Mouse (Mus musculus) lung, postnatal 0 days (tissue): ENCODE measurements at regions not wholly inside any gene's neighbourhood (a gene's known extent, or its start where the extent isn't known, plus 50 kb on each side); places are given as distances from the start of the nearest gene placed in this dataset.

Experiments used
- ATAC-seq: fragments of 200-750 bp; cut with Nextera tagmentation; 2 replicates; pipeline ENCODE4 v1.8.0; 2017; ENCODE audit warnings: moderate library complexity
- DNase-seq: peaks from one replicate; pipeline ENCODE4 v3.0.0-alpha.2; 2016; ENCODE audit warnings: low spot score
- H3K27ac ChIP-seq: fragments of 300-500 bp; sonication (generic); 2 replicates; pipeline ENCODE4 v1.5.1; 2014; ENCODE audit warnings: antibody characterized with exemption, mild to moderate bottlenecking, low read length, mixed read lengths
- H3K27me3 ChIP-seq: fragments of 300-500 bp; sonication (generic); replicated peaks from 2 replicates; pipeline ENCODE4 v1.6.1; 2014; ENCODE audit warnings: low read length, mixed read lengths; ENCODE audit not compliant: insufficient read depth
- H3K36me3 ChIP-seq: fragments of 300-500 bp; sonication (generic); 2 replicates; pipeline ENCODE4 v1.6.1; 2014; ENCODE audit warnings: low read length, mixed read lengths; ENCODE audit not compliant: insufficient read depth
- H3K4me1 ChIP-seq: fragments of 300-500 bp; sonication (generic); 2 replicates; pipeline ENCODE4 v1.6.1; 2014; ENCODE audit warnings: antibody characterized with exemption, low read depth, low read length, mixed read lengths; ENCODE audit not compliant: insufficient read depth
- H3K4me2 ChIP-seq: fragments of 300-500 bp; sonication (generic); replicated peaks from 2 replicates; pipeline ENCODE4 v1.6.1; 2014; ENCODE audit warnings: low read depth, mild to moderate bottlenecking, low read length, moderate library complexity, mixed read lengths
- H3K4me3 ChIP-seq: fragments of 300-500 bp; sonication (generic); 2 replicates; pipeline ENCODE4 v1.5.1; 2014; ENCODE audit warnings: low read depth, low read length
- H3K9ac ChIP-seq: fragments of 300-500 bp; sonication (generic); replicated peaks from 2 replicates; pipeline ENCODE4 v1.6.1; 2014; ENCODE audit warnings: low read depth, mild to moderate bottlenecking
- H3K9me3 ChIP-seq: fragments of 300-500 bp; sonication (generic); 2 replicates; pipeline ENCODE4 v1.6.1; 2016; ENCODE audit warnings: low read length, mixed read lengths
- CTCF ChIP-seq: IDR thresholded peaks from 2 replicates; pipeline ENCODE4 v1.5.1; 2016; ENCODE audit warnings: antibody characterized with exemption, mild to moderate bottlenecking
- EP300 ChIP-seq: IDR thresholded peaks from 2 replicates; pipeline ENCODE4 v1.6.1; 2016; ENCODE audit warnings: antibody characterized with exemption, mild to moderate bottlenecking, control low read depth
- WGBS: fragments of 180-500 bp; shearing (Covaris S2); extraction: QIAGEN DNeasy Blood & Tissue Kit; methylation state at CpG from one replicate; pipeline ENCODE4 v1.1.7; 2014; 5-methylcytosine and 5-hydroxymethylcytosine counted together

GRCm38 (mm10) chr13:38851820-38852219 is 108.9 kb downstream of the Slc35b3 start:
- H3K9ac ChIP-seq, result no peak overlapping the region
- DNase-seq (no peak), ATAC-seq (no peak)
- no peaks in the 10 kb centered on the region for H3K36me3 ChIP-seq
- H3K27ac ChIP-seq, result no peak overlapping the region
- WGBS, result 82% methylated on average over 7 of the region's 7 CpGs
- no peak overlapping the region for H3K4me3 ChIP-seq
- no peaks in the 10 kb centered on the region for H3K4me1 ChIP-seq
- no peaks in the 10 kb centered on the region for H3K27me3 ChIP-seq
- H3K9me3 ChIP-seq, result no peaks in the 10 kb centered on the region
- TF ChIP-seq CTCF (no peak), EP300 (no peak)
- H3K4me2 ChIP-seq, result no peak overlapping the region

- H3K4me2 ChIP-seq, result no peak overlapping the region
- no peak for TF ChIP-seq EP300
- TF ChIP-seq CTCF, result no peak
- ATAC-seq (no peak), DNase-seq (no peak)
- no peak overlapping the region for H3K4me3 ChIP-seq
- no peaks in the 10 kb centered on the region for H3K36me3 ChIP-seq
- H3K9ac ChIP-seq, result no peak overlapping the region
- H3K27ac ChIP-seq, result no peak overlapping the region
- H3K9me3 ChIP-seq, result no peaks in the 10 kb centered on the region
- 43% methylated on average over 5 of the region's 5 CpGs for WGBS
- H3K4me1 ChIP-seq, result no peaks in the 10 kb centered on the region
- H3K27me3 ChIP-seq, result no peaks in the 10 kb centered on the region
Observed at GRCm38 (mm10) chr13:38838231-38838630, 122.4 kb downstream of the Slc35b3 start.

DNA sequence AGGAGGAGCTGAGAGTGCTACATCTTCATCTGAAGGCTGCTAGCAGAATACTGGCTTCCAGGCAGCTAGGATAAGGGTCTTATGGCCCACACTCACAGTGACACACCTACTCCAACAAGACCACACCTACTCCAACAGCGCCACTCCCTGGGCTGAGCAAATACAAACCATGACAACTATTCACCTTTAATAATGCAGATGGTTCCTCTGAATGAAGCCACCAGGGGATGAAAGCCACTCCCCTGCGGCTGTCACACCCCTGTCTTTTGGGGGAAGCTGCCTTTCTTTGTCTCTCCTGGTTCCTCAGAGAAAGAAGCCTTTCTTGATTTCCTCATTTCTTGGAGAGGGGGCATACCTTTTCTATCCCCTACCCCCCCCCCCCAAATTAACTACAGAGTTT is 135.0 kb downstream of the Slc35b3 start:
- 24% methylated on average over 2 of the region's 2 CpGs for WGBS
- H3K27me3 ChIP-seq, result no peaks in the 10 kb centered on the region
- no peaks in the 10 kb centered on the region for H3K4me1 ChIP-seq
- ATAC-seq (no peak), DNase-seq (no peak)
- no peak overlapping the region for H3K4me2 ChIP-seq
- no peak overlapping the region for H3K9ac ChIP-seq
- no peak for TF ChIP-seq EP300
- no peak for TF ChIP-seq CTCF
- H3K27ac ChIP-seq, result no peak overlapping the region
- no peaks in the 10 kb centered on the region for H3K36me3 ChIP-seq
- no peak overlapping the region for H3K4me3 ChIP-seq
- H3K9me3 ChIP-seq, result no peaks in the 10 kb centered on the region

GRCm38 (mm10) chr13:38819526-38819925 is 141.1 kb downstream of the Slc35b3 start:
- Histone ChIP-seq H3K27me3 (no peaks in the 10 kb centered on the region), H3K4me1 (no peaks in the 10 kb centered on the region), H3K4me3 (no peak overlapping the region), H3K4me2 (no peak overlapping the region), H3K9ac (no peak overlapping the region), H3K27ac (no peak overlapping the region), H3K9me3 (no peaks in the 10 kb centered on the region), H3K36me3 (no peaks in the 10 kb centered on the region)
- DNase-seq (no peak), ATAC-seq (no peak)
- TF ChIP-seq CTCF (no peak), EP300 (no peak)
- WGBS, result 63% methylated on average over 3 of the region's 3 CpGs

DNA sequence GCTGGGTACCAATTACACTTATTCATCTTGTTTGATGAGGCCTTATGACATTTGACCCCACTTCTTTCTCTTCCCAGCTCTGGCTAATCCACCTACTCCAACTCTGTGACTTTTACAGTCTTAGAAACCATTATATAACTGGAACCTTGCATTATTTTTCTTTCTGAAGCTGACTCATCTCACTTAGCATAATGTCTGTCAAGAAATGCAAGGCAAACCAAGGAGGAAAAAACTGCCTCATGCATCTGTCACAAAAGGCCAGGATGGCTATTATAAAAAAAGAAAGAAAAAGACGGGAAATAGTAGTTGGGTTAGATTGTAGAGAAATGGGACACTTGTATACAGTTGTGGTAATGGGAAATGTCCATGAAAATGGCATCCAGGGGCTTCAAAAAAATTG is 141.9 kb downstream of the Slc35b3 start:
- Histone ChIP-seq H3K27me3 (no peaks in the 10 kb centered on the region), H3K4me3 (no peak overlapping the region), H3K36me3 (no peaks in the 10 kb centered on the region), H3K9me3 (no peaks in the 10 kb centered on the region), H3K27ac (no peak overlapping the region), H3K4me2 (no peak overlapping the region), H3K9ac (no peak overlapping the region), H3K4me1 (no peaks in the 10 kb centered on the region)
- DNase-seq (no peak), ATAC-seq (no peak)
- WGBS, result 86% methylated on average over 1 of the region's 1 CpGs
- TF ChIP-seq CTCF, result no peak
- no peak for TF ChIP-seq EP300

DNA sequence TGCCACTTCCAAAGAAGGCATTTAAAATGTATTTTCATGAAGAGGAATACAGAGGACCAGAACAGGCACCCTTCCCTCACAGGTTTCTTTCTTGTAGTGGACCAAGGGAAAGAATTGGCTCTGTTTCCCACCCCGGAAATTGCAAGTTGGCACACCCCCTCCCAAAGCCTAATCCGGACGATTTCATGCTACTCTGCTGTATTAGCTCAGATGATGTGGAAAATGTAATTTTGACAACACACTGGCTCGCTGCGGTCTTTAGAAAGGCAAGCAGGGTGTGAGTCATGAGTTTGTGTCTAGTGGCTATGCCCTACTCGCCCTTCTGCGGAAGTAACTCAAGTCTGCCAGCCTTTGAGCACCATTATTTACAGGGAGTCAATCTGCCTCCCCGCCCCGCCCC is 144.4 kb downstream of the Slc35b3 start:
- Histone ChIP-seq H3K36me3 (no peaks in the 10 kb centered on the region), H3K9me3 (no peaks in the 10 kb centered on the region), H3K4me3 (no peak overlapping the region), H3K4me1 (no peaks in the 10 kb centered on the region), H3K9ac (no peak overlapping the region), H3K4me2 (no peak overlapping the region), H3K27ac (no peak overlapping the region), H3K27me3 (no peaks in the 10 kb centered on the region)
- ATAC-seq, result no peak
- DNase-seq, result no peak
- TF ChIP-seq CTCF (no peak), EP300 (no peak)
- 75% methylated on average over 8 of the region's 9 CpGs for WGBS

DNA sequence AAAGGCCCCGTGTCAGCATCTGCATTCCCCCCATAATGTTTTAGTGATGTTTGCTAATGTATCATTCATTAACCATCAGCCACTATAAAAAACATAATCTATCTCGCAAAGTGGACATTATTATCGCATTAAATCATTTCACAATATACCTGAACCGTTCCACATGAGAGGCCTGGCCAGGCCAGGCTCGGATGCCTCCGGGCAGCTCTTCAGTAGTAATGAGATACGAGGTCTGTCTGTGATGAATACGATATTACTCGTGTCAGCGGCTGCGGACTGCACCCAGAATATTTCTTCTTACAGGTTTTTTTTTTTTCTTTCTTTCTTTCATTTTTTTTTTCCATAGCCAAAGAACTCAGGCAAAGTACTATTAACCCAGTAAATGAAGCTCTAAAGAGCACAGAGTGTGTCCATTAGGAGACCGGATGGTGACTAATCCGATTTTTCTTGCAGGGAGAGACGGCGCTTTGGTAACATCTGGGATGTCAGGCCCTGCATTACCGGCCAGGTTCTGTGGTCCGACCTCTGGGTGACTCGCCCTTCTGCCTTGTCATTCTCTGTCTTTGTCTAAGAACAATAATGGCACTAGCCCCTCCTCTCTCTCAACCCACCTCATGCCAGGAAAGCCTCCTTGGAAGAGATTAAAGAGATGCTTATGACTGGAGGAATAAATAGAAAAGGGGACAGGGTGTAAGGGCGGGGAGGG is 145.5 kb downstream of the Slc35b3 start:
- no peak for ATAC-seq
- H3K27me3 ChIP-seq, result no peaks in the 10 kb centered on the region
- no peaks in the 10 kb centered on the region for H3K4me1 ChIP-seq
- no peaks in the 10 kb centered on the region for H3K36me3 ChIP-seq
- no peak overlapping the region for H3K27ac ChIP-seq
- WGBS, result 87% methylated on average over 19 of the region's 19 CpGs
- TF ChIP-seq EP300, result no peak
- TF ChIP-seq CTCF, result no peak
- H3K9me3 ChIP-seq, result no peaks in the 10 kb centered on the region
- H3K9ac ChIP-seq, result no peak overlapping the region
- no peak overlapping the region for H3K4me2 ChIP-seq
- H3K4me3 ChIP-seq, result no peak overlapping the region
- DNase-seq, result no peak
